Mouse (Mus musculus) erythroblast, embryonic 14.5 days (primary cell): ENCODE results near the gene Htra2.
A peak's percentile ranks its signal among the peaks of the same experiment; 100 is the strongest.

ENCODE experiments used
- GATA1 ChIP-seq: IDR thresholded peaks from 2 replicates; pipeline ENCODE4 v1.6.1; 2012; ENCODE audit warnings: low read length, inconsistent platforms, mixed read lengths
- TAL1 ChIP-seq: IDR thresholded peaks from 3 replicates; pipeline ENCODE4 v1.6.1; 2012; ENCODE audit warnings: low read length, inconsistent platforms, mixed read lengths

DNA sequence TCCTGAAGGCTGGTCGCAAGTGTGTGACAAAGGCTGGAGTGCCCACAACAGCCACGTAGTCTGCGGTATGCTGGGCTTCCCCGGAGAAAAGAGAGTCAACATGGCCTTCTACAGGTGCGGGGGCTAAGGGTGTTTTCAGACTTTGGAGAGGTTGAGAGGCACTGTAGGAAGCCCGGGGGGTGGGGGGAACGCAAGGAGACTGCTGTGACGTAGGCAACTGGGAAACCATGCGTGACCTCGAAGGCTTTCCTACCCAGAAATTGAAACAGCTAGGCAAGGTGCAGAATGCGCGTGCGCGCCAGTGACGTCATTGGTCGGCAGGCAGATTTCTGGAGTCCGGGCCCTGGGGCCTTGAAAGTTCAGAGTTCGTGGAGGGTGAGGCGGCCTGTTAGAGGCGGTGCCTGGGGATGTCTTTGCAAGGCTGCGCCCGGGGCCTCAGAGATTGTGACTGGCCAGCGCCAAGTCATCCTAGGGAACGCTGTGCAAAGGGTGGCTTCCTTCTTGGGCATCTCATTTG, 16.5 kb downstream of the Htra2 start:
- TF ChIP-seq TAL1: 0 out of 3 replicates have a peak, but pooled peaks have one; percentile 35
- peak; percentile 30; the same call in 1 of the 2 replicates for TF ChIP-seq GATA1
